Mouse (Mus musculus) spleen, adult 2 months (tissue): ENCODE results near the gene Pcgf5.

Experiments used
- CTCF ChIP-seq: fragments of 200-500 bp; IDR thresholded peaks from 2 replicates; pipeline ENCODE4 v1.5.1; 2011; ENCODE audit warnings: mild to moderate bottlenecking, inconsistent platforms; ENCODE audit not compliant: insufficient read depth, insufficient read length, insufficient replicate concordance; ENCODE audit errors: extremely low read depth
- POLR2A ChIP-seq: fragments of 200-500 bp; IDR thresholded peaks from 2 replicates; pipeline ENCODE4 v1.6.1; 2011; ENCODE audit warnings: low read depth, low read length, inconsistent platforms

DNA sequence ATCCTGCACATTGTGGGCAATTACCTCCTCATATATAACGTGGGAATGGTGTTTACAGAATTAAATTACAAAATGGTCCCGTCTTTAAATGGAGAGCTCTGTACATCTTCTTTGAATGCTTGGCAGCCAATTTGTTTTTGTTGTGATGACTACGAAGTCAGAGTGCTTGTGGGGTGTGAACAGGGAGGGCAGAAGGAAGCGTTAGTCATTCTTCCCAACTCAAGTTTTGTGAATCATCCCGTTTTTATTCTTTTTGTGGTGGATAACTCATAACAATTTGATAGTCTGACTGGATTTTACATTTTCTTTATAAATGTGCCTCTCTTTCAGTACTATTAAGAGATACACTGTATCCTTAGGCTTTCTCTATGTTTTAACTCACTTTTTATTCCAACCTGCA, 42.6 kb upstream of the Pcgf5 start:
- no peak for TF ChIP-seq POLR2A
- TF ChIP-seq CTCF, result no peak
